Mouse (Mus musculus) thymus, adult 2 months (tissue): Measurements from ENCODE around the gene Abcg5.

Experiments used
- CTCF ChIP-seq: fragments of 200-500 bp; IDR thresholded peaks from 2 replicates; pipeline ENCODE4 v1.5.1; 2012; ENCODE audit warnings: mild to moderate bottlenecking, control low read depth, low read length, moderate library complexity, borderline replicate concordance; ENCODE audit not compliant: control insufficient read depth, poor library complexity, insufficient read depth; ENCODE audit errors: extremely low read depth
- POLR2A ChIP-seq: fragments of 200-500 bp; IDR thresholded peaks from 2 replicates; pipeline ENCODE4 v1.6.1; 2012; ENCODE audit warnings: mild to moderate bottlenecking, low read length, control low read depth, moderate library complexity; ENCODE audit not compliant: control insufficient read depth, poor library complexity, insufficient read depth; ENCODE audit errors: extremely low read depth

DNA sequence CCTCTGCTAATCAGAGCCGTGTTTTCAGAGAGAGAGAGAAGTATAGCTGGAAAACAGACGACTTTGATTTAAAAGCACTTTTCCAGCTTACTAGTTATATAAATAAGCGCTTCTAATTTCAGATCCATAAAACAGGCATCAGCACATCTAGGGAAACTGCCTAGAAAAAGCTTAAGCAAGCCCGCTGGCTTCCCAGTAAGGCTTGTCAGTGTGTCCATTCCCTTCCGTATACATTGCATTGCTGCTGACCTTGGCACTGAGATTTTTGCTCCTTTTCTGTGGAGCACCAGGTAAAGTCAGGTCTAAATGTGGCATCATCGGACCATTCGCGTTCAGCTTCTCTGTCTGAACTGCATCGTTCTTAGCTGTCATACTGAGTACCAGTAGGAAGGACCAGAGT, 40.5 kb downstream of the Abcg5 start:
- TF ChIP-seq POLR2A (no peak), CTCF (no peak)
